Mouse (Mus musculus) liver, adult (tissue): ENCODE results near the gene Tnfsf13.

Experiments
- GATA4 ChIP-seq: IDR thresholded peaks from 2 replicates; pipeline ENCODE4 v1.6.1; 2014; ENCODE audit warnings: mild to moderate bottlenecking, low read length; ENCODE audit not compliant: insufficient replicate concordance

Tnfsf13 gene

GRCm38 (mm10) chr11:69645860-69646259, 39.7 kb downstream of the Tnfsf13 start:
- no peak for TF ChIP-seq GATA4

- no peak for TF ChIP-seq GATA4
Observed at GRCm38 (mm10) chr11:69635471-69635870, 50.1 kb downstream of the Tnfsf13 start.

- no peak for TF ChIP-seq GATA4
Observed at GRCm38 (mm10) chr11:69633128-69633866, 52.3 kb downstream of the Tnfsf13 start.
